Mouse (Mus musculus): ENCODE measurements around the gene Catspere2. TPM values are rescaled to one million over a fixed set of nuclear protein-coding genes. Genes with fewer than 3 reads are reported as not detected.

Gene Catspere2
- polyA plus RNA-seq (2015; fragmentation: Illumina TruSeq; extraction: RNeasy Lipid Tissue Mini Kit (QIAGEN cat#74804); ENCODE audit: insufficient read depth, low read depth, low replicate concordance), result not detected

DNA sequence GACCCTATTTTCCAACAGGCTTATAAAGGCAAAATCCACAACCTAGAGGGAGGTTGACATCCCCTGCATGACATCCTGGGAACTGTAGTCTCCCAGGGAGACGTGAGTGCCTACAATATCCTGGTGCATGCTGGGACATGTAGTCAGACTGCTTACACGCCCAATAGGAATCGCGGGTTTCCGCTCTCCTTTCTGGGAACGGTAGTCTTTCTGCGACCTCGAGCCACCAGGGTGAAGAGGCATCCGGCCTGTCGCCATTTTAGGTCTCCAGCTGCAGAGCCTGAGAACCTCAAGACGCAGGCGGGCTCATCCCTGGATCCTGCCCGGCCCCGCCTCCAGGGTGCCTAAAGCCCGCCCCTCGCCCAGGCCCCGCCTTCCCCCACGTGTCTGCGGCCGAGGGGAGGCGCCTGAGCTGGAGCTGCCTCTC is at the start of gene Catspere2:
Catspere2 (plus strand) TSS at position 400 of the 427 bp plus-strand sequence.

DNA sequence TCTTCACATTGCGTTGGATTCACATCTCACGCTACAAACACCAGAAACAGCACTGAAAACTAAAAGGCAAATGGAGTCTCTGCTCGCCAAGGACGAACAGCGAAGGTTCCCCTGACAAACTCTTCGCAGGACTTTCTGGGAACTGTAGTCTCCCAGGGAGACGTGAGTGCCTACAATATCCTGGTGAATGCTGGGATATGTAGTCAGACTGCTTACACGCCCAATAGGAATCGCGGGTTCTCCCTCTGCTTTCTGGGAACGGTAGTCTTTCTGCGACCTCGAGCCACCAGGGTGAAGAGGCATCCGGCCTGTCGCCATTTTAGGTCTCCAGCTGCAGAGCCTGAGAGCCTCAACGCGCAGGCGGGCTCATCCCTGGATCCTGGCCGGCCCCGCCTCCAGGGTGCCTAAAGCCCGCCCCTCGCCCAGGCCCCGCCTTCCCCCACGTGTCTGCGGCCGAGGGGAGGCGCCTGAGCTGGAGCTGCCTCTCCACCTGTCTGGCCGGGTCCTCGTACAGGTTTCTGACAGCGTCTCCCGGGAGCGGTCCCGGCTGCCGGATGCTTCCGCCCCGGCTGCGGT is 204.1 kb downstream of the Catspere2 start, which contains the start of gene Desi2:
Desi2 (plus strand) TSS at position 202 of the 576 bp plus-strand sequence.

Other genes with a start within 250 kb of the Catspere2 start
- 8.6 TPM for gene Adss, start 186.9 kb upstream of the Catspere2 start, polyA plus RNA-seq (2015; fragmentation: Illumina TruSeq; extraction: RNeasy Lipid Tissue Mini Kit (QIAGEN cat#74804); ENCODE audit: insufficient read depth, low read depth, low replicate concordance)
- 2.4 TPM for gene Desi2, start 204.0 kb downstream of the Catspere2 start, polyA plus RNA-seq (2015; fragmentation: Illumina TruSeq; extraction: RNeasy Lipid Tissue Mini Kit (QIAGEN cat#74804); ENCODE audit: insufficient read depth, low read depth, low replicate concordance)